Mouse (Mus musculus) lung, postnatal 0 days (tissue): ENCODE data around the gene Olfml2b.

Source experiments
- CTCF ChIP-seq: IDR thresholded peaks from 2 replicates; pipeline ENCODE4 v1.5.1; 2016; ENCODE audit warnings: antibody characterized with exemption, mild to moderate bottlenecking
- EP300 ChIP-seq: IDR thresholded peaks from 2 replicates; pipeline ENCODE4 v1.6.1; 2016; ENCODE audit warnings: antibody characterized with exemption, mild to moderate bottlenecking, control low read depth

- TF ChIP-seq EP300 (no peak), CTCF (no peak)
These were observed 12.8 kb downstream of the Olfml2b start for GRCm38 (mm10) chr1:170657228-170657521.
